Mouse (Mus musculus) layer of hippocampus, postnatal 14 days (tissue): ENCODE data around the gene Fam189a2. TPM values are rescaled to one million over a fixed set of nuclear protein-coding genes. Genes with fewer than 3 reads are reported as not detected.

Source experiments
- DNase-seq, 2 experiments: peaks; one replicate each; pipeline ENCODE4 v3.0.0; 2021 to 2022; ENCODE audit warnings: low spot score in 2 of 2, mixed read lengths in 1 of 2
- total RNA-seq, 2 experiments: library from RNA; stranded (reverse); gene quantifications; 2 replicates each; pipeline ENCODE4 v1.2.3; 2021

The Fam189a2 gene
- total RNA-seq, 2 experiments from 2014 or later = 10.9 to 12.4 TPM

- peak in 1 of 2 experiments; percentile 51 for DNase-seq
These were observed 50.2 kb downstream of the Fam189a2 start for GRCm38 (mm10) chr19:23980598-23980997.

DNA sequence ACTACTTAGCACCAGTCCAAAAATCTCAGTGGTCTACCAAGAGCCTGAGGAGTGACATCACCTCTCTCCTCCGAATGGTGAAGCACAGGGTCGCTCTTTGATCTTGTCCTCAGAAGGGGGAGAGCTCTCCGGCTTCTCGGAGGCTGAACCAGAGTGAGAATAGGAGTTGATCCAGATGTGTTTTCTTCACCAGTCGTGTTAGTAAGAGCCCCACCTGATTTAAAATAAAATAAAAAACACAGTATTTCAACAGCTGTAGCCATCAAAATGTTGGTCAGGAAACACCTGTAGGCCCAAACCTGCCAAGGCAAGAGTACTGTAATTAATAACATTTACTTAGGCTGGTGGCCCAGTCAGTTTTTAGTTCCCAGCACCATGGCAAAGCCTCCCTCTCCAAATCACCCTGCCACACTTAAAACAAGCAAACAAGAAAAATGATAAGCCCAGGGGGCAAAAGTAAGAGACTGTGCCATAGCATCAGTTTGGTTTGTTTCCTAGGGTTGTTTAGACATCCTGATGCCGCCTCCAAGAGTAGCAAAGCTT is 52.8 kb downstream of the Fam189a2 start:
- no peak for DNase-seq

DNA sequence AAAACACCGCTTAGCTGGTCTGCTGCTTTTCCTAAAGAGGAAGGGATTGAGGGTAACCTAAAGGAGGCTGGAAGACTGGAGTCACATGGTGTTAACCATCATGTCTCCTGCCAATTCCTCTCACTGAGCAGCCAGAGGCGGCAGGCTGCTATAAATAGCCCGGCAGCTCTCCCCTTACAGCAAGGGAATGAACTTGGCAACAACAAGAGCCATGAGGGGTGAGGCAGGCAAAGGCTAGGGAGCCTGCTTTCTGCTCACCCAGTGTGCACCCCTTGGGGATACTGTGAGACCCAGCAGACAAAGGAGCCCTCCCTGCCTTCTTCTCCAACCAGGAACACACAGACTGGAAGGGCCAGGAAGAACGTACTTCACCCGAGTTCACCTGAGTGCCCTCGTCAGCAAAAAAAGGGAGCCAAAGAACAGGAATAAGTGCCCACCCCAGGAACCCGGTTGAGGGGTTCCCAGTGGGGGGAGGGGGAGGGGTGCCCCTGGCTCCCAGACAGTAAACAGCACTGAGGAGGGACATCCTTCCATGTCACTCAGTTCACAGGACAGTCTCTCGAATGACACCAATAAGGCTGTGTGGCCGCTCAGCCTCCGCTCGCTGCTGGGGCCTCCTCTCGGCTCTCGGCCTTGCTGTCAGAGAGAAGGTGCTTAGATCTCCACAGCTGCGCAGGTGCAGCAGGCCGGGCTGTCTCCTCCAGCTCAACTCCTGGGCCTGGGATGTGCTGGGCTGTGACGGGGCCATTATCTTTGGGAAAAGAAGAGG is 57.8 kb downstream of the Fam189a2 start:
- DNase-seq = no peak

- no peak for DNase-seq
These were observed 59.4 kb downstream of the Fam189a2 start for GRCm38 (mm10) chr19:23971391-23971790.

DNA sequence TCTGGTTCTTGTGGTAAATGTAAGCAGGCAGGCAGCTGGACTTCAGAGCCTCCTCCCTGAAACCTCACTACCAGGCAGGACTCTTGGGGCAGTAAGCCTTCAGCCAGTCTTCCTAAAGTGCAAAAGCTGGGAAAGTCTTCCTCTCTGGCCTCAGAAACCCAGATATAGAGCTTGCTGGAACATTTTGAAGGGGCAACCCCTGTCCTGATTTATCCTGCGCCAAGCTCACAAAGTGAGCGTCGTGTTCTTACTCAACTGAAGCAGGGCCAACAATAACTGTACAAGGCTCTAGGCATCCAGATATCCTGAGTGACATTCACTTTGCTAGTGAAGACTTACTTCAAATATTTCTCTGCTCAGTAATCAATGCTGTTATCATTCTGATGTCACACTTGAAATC is 60.4 kb downstream of the Fam189a2 start:
- no peak for DNase-seq

- DNase-seq = no peak
These were observed 62.0 kb downstream of the Fam189a2 start for GRCm38 (mm10) chr19:23968862-23969225.

- DNase-seq = no peak
These were observed 62.5 kb downstream of the Fam189a2 start for GRCm38 (mm10) chr19:23968125-23968861.

DNA sequence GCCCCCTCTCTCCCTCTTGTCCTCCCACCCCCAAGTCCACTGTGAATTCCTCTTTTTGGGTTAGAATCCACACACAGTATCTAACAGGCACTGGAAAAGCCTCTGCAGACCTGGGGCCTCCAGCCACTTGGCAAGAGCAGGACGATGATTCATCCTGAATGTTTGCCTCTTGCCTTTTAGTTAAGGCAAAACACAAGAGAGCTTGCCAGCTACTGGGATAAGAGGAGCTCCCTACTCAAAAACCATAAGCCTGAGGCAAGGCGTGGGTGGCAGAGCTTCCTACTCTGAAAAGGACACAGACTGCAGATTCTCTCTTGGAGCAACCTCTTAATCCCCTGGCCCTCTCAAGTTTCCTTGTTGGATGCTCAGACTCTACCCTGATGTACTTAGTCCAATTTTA is 63.7 kb downstream of the Fam189a2 start:
- no peak for DNase-seq

- no peak for DNase-seq
These were observed 64.4 kb downstream of the Fam189a2 start for GRCm38 (mm10) chr19:23966376-23966775.

DNA sequence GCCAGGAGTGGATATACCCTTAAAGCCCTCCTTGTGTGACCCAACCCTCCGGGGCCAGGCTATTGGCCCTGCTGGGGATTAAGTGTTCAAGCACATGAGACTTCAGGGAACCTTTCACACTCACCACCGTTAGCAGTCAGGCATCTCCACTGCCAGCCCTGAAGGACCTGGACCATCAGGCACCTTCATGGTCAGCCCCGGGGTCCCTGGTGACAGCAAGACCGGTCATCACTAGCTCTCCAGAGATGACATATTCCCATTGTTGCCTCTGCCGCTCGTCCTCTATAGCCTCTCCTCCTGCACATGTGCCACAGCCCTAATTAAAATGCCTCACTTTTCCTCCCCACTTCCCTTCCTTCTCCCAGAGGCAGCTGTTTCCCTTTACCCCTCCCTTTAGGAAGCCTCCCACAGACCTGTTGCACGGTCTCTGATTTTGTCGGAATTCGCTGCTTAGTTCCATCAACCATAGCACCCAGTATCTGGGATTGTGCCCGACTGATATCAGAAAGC is 66.4 kb downstream of the Fam189a2 start:
- no peak for DNase-seq

DNA sequence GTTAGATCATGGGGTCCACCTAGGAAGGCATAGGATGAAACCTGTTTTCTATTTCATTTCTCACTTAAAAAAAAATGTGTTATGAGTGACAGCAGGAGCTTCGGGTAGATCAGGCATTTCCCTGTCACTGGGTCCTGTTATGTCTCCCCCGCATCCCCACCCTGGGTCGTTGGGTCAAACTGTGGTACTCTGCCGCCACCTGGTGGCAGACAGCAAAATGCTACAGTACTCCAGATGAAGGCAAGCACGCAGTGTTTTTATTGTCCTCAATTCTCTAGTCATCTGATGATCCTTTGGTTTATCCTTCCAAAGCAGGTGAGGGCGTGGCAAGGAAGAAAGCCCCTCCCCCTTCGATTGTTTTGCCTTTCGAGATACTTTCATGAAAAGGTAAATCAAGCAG is 69.3 kb downstream of the Fam189a2 start:
- peak; percentile 73 to 79 for DNase-seq

GRCm38 (mm10) chr19:23960831-23961447 is 69.9 kb downstream of the Fam189a2 start:
- no peak for DNase-seq

DNA sequence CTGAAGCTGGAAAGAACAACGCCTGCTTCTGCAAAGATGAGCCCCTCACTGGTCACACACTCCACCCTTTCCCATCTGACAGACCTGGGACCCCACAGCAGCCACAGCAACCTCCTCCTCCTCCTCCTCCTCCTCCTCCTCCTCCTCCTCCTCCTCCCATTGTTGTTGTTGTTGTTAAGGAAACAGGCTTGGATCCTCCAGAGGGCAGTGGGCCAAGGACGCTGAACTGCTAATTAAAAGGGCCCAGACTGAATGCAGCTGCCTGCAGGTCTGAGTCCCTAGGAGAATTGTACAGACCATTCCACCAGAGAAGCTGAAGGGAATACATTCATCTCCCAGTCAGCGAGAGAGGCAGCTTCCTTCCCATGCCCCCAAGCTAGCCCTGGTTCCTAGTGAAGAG is 70.5 kb downstream of the Fam189a2 start:
- DNase-seq = peak in 1 of 2 experiments; percentile 69

GRCm38 (mm10) chr19:23959870-23960269 is 70.9 kb downstream of the Fam189a2 start:
- no peak for DNase-seq

DNA sequence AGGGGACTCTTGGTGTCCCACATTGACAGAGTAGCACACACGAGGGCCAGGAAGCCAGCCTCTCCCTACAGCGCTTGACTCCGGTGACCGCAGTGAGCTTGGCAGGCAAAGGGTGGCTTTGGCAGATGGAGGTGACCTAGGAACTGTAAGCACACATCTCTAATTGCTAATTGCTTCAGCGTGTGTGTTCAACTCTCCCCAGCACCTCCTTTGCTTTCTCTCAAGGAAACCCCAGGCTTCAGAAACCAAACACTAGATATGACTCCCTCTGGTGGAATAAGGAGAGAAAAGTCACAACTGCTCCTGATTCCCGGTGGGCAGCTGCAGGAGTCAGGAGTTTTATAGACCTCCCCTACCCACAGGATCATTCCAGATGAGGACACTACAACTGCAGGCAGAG is 71.9 kb downstream of the Fam189a2 start:
- no peak for DNase-seq

DNA sequence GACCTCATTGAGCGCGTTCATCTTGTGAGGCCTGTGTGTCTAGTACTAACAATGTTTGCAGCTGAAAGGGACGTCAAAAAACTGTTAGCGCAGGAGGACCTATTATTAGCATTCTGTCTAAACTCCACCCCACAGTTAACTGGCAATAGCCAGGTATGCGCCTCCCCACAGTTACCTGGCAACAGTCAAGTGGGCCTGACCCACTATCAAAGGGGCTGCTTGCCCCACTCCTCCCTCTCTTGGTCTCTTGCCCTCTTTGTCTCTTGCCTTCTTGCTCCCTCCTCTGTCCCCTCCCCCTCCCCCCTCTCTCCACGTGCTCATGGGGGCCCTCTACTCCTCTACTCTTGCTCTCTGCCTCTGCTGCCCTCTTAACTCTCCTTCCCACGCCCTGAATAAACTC is 73.3 kb downstream of the Fam189a2 start:
- no peak for DNase-seq

DNA sequence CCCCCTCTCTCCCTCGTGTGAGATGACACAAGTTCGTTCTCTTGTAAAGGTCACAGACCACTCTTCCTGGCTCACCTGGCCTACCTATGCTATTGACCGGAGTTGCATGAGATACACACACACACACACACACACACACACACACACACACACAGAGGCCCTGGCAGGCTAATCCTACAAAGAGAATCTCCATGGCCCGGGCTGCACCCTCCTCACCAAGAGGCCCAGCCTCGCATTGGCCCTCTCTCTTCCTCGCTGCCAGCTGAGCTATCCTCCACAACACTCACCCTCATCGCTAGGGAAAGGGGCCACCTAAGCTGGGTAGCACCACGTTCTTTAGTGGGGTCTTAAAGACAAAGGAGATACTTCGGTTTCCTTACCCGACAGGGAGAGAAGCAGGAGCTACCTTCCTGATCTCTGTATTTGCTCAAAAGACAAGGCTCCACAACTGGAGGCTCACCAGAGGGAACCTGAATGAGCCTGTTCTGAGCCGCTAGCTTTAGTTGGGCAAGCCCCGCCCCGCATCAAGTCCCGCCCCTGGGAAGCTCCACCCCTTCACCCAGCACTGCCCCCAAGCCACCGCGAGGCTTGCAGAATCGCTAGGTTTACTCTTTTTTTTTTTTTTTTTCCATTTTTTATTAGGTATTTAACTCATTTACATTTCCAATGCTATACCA is 74.4 kb downstream of the Fam189a2 start:
- no peak for DNase-seq

- DNase-seq = no peak
These were observed 75.4 kb downstream of the Fam189a2 start for GRCm38 (mm10) chr19:23955461-23955860.

DNA sequence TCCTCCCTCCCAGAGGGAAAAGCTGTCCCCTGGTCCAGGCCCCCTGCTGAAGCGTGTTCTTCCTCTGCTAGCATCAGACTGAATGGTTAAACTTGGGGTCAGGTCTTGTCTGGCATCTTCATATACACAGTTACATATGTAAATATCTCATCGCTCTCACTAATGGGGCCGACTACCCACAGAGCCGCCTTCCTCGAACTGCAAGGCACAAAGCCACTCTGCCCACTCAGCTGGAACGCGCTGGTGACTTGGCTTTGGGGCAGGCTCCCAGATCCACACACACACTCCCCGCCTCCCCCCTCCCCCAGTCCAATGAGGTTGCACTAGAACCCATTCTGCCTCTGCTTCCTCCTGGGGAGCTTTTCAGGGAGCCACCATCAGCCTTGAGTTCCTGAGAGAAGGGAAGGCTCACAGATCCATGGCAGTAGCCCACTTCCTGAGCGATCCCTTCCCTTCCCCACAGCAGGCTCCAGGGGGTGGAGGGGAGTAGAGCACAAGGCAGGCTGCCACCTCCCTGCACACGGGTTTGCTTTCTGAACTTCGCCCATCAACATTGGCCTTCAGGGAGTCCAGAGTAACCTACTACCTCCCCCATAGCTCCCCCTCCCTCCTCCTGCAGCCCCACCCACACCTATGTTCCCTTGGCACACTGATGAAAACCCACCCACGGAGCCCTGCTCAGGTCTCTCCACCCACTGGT is 82.4 kb downstream of the Fam189a2 start:
- no peak for DNase-seq

DNA sequence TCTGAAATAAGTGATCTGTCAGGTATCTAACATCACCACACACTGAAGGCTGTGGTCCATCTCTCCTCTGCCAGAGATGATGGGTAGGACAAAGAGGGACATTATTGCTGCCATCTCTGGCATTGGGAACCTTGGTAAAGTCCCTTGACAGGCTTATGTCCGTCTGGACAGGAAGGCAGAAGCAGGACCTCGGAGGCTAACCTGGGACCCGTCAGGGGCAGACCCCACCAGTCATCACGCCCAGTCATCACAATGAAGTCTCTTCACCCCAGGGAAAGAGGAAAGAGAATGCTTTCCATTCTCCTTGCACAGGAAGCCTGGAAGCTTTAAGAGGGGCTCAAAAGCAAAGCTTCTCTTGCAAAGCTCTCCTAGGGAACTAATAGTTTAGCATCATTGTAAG is 82.9 kb downstream of the Fam189a2 start:
- no peak for DNase-seq

DNA sequence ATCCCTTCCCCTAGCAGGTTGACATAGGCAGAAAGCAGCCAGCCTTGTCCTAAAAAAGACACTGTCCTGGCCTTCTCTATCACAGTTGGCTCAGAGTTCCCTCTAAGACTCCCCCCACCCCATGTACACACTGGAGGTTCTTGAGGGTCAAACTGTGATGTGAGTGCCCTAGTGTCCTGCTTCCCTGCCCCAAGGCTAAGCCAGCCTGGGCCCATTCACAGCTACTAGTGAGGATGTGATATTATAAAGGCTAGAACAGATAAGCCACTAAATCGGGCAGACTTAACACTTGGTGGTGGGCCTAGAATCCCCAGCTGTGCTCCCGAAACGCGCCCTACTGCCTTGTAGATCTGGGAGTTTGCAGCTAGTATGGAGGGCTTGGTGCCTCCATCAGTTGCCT is 84.1 kb downstream of the Fam189a2 start:
- DNase-seq = no peak
